Mouse (Mus musculus): ENCODE measurements around the gene Slc39a9. TPM values are rescaled to one million over a fixed set of nuclear protein-coding genes. Genes with fewer than 3 reads are reported as not detected.

The Slc39a9 gene
- polyA plus RNA-seq (2012; rRNA removed), result 45.1 and 87.2 TPM in 2 replicates

DNA sequence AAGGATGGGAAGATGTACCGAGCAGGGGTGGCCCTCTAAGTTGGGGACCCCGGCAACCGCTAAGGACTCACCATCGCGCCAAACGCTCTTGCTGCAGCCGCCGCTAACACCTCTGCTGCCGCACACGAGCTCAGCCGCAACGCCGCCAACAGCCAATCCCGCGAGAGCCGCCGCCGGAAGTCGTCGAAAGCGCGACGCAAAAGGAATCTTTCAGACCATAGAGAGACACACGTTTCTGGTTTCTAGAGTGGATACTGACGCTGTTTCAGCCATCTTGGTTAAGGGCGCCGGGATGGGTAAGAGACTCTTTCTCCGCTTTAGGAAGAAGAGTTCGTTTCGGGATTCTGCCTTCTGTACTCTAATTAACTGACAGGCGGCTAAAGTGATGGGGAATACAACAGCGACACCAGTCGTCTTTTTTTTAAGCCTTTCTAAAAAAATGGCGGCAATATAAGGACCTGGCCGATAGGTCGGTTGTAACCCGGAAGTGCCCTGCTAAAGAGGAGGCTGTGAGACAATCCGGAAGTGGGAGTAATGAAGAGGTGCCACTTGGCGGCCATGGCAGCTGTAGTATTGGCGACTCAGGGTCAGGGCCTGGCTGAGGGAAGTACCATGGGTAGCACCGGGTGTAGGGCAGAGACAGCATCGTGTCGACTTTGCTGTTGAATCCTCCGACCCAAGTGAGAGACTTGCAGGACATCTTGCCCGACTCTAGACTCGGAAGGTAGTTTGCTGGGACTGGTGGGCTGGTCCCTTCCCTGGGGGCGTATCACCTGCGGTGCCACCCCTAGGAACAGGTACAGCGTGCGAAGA is at the start of gene Slc39a9, which contains the start of gene Erh:
Gene Slc39a9, plus strand, starts transcription at position 191 of the 813 bp plus-strand sequence.
Gene Erh, minus strand, starts transcription at position 649 of the 813 bp plus-strand sequence.
- DNase-seq (ENCODE audit: low read depth, low spot score), result peak; percentile 86
- WGBS, result under 1% methylated on average over 50 of the region's 50 CpGs

DNA sequence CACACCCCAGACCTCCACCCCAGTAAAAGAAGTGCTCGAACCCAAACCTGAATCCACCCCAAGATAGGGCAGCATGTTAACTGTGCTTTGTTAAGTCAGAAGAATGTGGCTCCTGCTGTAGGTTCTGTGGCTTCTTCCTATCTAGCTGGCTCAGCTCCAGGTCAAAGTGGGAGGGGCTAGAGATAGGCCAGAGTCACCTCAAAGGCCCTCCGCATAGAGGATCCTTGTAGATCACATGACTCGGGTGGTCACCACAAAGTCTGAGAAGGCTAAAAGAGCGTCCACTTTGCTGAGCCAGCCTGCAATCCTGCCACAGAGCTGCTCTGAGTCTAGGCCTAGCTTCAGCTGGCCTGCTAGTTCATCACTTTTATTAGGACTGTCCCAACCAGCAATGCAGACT is 49.5 kb upstream of the Slc39a9 start:
- no peak for DNase-seq (ENCODE audit: low read depth, low spot score)
- 83% methylated on average over 4 of the region's 4 CpGs for WGBS

DNA sequence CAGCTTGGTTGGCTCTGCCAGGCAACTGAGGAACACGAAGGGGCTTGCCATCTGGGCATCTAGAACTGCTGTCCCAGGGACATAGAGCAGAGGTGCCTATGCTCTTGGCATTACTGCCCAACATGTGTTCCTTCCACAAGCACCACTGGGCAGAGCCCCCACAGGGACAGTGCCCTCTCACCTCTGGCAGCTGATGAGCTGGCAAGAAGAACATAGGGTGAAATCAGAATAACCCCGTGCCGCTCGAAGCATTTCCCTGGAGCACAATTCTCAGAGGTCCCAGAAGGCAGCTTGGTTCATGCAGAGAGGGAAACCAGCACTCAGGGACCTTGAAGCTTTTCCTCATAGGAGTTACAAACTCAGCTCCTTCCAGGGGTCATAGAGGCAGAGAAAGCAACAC is 48.9 kb upstream of the Slc39a9 start:
- no peak for DNase-seq (ENCODE audit: low read depth, low spot score)
- 87% methylated on average over 4 of the region's 4 CpGs for WGBS

DNA sequence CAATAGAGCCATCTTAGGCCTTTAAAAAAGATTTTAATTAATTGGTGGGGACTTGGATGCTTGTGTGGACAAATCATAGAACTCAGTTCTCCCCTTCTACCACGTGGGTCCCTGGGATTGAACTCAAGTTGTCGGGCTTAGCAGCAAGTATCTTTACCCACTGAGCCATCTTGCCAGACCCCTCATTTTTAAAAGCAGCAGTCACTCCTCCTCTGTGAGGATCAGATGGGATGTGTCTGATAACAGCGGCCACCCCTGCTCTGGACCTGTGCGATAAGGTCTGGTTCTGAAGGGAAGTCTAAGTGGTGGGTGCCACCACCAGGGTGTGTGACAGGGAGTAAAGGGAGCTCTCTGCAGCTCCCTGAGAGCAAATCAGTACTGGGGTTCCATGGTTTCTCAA is 48.1 kb upstream of the Slc39a9 start:
- no peak for DNase-seq (ENCODE audit: low read depth, low spot score)
- 93% methylated on average over 4 of the region's 4 CpGs for WGBS

DNA sequence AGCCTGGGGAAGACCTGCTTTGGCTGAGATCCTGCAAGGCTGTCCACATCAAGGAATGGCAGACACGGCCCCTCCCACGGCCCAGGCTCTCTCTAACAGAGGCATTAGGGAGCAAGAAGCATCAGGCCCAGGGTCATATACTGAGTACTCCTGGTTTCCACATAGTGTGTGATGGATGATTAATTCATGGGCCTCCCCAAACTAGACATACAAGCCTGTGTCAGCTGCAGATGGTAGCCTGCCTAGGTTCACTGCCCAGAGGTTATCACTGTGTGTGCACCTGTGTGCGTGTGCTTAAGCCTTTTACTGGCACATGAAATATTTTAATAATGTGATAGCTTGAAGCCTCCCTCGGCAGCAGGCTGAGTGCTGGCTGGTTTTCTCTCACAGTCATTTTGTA is 47.7 kb upstream of the Slc39a9 start:
- DNase-seq (ENCODE audit: low read depth, low spot score), result no peak
- 76% methylated on average over 4 of the region's 4 CpGs for WGBS

DNA sequence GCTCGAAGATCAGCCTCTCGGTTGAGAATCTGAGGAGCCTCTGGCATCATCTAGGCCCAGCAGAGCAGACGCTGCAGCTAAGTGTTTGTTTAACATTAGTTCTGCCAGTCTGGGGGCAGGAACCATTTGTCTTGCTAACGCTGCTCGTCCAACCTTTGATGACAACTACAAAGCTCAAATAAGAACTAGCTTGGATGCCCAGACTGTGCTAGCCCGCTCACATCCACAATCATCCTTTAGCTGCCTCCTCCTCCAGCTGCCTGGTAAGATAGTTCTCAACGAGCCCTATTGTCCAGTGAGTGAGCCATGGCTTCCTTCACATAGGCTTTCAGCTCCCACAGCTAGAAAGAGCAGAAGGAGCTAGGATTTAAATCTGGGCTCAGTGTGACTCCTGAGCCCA is 45.4 kb upstream of the Slc39a9 start:
- 65% methylated on average over 7 of the region's 7 CpGs for WGBS
- DNase-seq (ENCODE audit: low read depth, low spot score), result no peak

DNA sequence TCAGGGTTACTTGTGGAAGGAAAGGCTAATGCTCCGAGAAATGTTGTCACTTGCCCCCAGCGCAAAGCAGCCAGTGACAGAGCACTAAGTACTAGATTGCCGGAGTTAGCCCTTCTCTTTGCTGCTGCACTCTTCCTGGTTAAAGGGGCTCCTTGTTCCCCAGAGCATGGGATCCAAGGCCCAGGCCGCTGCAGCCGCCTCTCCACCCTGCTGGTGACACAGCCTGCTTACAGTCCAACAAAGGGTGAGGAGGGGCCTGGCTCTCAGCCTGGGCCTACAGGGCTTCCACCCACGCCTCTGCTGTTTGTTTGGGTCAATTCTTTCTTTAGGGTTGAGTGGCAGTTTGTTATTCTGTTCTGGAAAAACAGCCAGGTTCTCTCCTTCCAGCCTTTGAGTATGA is 44.9 kb upstream of the Slc39a9 start:
- 54% methylated on average over 6 of the region's 6 CpGs for WGBS
- no peak for DNase-seq (ENCODE audit: low read depth, low spot score)

DNA sequence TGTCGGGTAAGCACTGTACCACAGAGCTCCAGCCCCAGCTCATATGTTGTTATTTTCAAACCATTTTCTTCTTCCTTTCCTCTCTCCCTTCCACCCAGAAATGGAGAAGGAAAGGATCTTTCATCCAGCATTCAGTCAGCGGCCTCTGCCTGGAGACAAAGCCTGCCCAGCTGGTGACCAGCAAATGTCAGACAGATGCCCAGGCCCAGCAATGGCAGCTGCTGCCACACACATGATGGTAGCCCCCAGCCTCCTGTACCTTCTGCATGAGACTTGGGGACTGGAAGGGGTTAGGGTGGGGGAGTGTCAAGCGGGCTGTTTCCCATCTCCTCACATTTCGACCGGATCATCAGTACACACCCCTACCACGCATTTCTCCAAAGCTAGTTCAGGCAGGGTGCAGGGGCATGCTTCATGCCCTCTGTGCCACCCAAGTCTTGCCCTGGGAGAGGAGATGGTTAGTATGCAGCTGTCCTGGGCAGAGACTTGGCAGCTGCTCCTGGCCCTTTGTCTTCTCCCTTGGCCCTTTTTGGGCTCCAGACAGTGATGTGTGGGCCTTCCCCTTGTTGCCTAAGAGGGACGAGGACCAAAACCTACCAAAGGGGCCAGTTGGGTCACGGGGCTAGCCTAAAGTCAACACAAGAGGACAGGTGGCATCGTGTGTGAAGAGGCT is 42.0 kb upstream of the Slc39a9 start:
- DNase-seq (ENCODE audit: low read depth, low spot score), result no peak
- whole genome bisulfite sequencing, result 83% methylated on average over 9 of the region's 9 CpGs

DNA sequence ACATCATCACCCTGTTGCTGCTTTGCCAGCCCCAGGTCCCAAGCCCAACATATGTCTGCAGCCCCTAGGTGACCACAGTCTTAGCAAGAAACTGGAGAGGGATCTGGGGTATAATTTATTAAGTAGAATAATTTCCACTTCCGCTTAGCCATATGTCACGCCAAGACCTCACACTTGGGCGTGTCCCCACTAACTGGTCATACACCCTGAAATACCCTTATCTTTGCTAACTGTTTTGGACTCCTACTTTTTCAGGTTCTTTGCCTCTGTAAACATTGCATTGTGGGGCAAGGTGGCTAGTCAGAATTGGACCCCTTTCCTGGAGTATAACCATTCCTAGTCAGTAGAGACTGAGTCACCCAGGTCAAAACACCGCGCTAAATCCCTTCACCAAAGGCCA is 41.3 kb upstream of the Slc39a9 start:
- DNase-seq (ENCODE audit: low read depth, low spot score), result no peak
- 76% methylated on average over 5 of the region's 5 CpGs for WGBS

DNA sequence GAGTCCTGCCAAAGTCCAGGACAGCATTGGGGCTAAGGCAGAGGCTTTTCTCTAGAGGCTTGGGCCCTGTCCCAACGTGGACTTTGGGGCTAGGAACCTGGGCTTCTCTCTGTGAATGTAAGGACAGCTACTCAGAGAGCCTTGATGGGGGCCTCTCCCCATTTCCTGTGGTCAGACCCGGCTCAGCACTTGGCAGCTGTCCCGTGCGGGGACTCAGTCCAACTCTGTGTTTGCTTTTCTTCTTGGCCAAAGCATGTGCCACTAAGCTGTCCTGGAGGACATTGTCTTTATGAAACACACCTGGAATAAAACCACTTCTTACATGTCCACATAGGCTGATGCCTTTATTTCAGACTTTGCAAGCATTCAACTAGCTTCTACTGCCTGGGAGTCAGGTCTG is 40.1 kb upstream of the Slc39a9 start:
- 5% methylated on average over 4 of the region's 4 CpGs for WGBS
- DNase-seq (ENCODE audit: low read depth, low spot score), result no peak

DNA sequence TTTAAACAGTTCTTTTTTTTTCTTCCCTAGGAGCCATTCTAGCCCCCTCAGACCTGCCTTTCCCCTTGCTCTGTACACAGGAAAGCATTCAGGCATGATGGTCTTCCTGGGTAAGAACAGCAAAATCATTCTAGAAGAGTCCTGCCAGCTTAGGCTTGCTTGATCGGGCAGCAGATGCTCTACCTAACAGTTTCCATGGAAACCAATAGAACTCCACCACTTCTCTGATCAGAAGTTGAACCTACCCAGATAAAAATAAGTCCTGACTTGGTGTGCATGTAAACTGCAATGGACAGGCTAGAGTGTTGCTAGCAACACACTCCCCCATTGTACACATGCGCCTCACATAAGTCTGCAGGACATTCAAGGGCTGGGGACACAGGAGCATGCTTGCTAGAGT is 39.5 kb upstream of the Slc39a9 start:
- 94% methylated on average over 2 of the region's 2 CpGs for WGBS
- no peak for DNase-seq (ENCODE audit: low read depth, low spot score)

DNA sequence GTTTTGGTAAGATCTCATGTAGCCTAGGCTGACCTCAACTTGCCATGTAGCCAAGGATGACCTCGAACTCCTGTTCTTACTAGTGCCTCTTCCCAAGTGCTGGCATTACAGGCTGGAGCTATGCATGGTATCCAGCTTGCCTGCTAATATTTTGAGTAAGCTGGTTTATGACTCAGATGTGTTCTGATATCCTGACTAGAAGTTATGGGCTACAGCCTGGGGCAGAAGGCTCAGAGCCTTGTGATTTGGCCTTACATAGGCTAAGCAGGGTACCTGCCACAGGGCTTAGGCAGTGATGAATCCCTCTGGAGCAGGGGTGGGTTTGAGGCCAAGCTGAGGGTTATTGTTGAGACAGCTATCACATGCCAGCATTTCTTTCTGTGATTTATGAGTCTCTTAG is 35.1 kb upstream of the Slc39a9 start:
- WGBS, result 92% methylated on average over 1 of the region's 1 CpGs

DNA sequence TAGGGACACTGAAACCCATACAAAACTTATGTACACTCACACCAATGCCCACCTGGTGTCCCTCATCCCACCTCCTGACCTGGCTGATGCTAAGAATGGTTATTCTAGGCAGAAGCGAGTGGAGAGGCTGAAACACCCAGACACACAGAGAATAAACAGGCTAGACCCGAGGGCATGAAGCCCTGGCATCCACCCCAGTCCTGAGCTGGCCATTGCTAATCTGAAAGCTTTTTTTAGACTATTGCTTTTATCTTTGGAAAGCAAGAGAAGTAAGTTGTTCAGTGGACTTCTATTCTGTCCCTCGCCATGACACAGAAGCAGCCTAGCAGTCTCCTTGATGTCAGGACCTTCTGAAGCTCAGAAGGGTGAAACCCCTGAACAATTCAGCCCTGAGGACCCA is 33.8 kb upstream of the Slc39a9 start:
- WGBS, result 76% methylated on average over 3 of the region's 3 CpGs
- no peak for DNase-seq (ENCODE audit: low read depth, low spot score)

More for the DNA sequence above, 35.1 kb upstream of the Slc39a9 start:
- DNase-seq (ENCODE audit: low read depth, low spot score), result no peak

DNA sequence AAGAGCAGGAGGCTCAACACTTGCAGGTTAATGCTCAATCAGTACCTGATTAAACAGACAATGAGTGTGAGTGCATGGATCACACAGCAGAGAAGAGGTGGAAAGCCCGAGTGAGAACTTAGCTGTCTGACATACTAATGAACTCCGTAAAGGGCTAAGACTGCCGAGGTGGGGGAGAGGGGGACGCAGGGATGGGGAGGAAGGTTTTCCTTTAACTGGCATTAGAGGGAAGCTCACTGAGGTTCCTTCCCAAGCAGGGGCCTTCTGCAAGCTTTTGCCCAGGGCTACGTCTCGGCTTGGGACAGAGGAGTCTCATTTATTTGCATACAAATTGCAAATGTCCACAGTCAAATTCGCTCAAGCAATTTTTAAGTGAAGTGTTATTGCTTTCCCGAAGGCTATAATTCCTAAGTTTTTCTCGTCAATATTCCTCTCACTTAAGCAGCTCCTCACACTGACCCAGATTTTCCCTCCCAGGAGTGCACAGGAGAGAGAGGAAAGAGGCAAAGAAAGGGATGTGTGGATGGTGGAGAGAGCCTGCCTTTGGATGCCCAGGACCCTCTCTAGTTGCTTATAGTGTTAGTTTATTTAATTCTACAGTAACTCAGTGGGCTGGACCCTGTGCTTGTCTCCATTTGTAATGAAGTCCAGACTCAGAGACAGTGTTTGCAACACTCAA is 31.4 kb upstream of the Slc39a9 start:
- no peak for DNase-seq (ENCODE audit: low read depth, low spot score)
- 47% methylated on average over 9 of the region's 9 CpGs for WGBS

DNA sequence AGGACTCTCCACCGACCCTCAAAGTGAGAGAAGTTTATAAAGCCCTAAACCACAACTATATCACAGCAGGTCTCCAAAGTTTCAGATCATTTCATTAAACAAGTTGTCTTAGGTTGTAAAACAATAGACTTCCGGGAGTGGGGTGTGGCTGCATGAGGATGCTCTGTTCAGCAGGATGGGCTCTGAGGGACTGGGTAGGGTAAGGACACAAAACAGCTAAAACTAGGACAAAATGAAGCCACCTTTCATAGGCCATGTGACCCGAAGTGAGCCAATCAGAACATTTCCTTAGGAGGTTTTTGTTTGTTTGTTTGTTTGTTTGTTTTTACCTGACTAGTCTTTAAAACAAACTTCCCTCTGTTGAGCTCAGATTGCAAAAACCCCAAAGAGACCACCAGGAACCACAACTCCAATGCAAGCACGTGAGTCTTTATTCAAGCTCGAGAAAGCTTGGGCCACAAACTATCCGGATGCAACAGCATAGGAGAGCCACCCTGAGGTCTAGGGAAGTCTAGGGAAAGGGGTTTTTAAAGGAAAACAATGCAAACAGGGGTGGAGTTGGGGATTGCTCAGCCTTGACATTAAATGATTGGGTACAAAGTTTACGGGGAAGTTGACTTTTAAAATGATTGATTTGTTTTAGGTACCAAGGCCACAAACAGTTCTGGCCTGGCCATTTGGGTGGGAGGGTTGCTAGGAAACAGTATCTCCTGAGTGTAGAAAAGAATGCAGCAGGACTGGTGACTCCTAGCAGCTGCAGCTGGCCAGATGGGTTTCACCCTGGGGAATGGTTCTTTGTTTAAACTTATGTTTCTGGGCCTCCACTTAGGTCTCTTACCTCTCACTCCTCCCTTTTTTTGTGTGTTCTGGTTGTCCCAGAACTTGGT is 28.1 kb upstream of the Slc39a9 start:
- DNase-seq (ENCODE audit: low read depth, low spot score), result no peak
- 29% methylated on average over 7 of the region's 7 CpGs for WGBS

DNA sequence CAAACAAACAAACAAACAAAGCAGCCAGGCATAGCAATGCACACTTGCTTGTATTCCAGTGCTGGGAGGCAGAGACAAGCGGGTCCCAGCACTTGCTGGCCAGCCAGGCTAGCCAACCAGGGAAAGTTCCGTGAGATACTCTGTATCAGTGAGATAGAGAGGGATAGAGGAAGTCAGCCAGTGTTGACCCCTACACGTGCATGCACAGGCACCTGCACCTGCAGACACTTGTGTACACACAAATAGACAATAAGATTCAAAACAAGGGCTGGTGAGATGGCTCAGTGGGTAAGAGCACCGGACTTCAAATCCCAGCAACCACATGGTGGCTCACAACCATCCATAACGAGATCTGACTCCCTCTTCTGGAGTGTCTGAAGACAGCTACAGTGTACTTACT is 23.2 kb upstream of the Slc39a9 start:
- whole genome bisulfite sequencing, result 68% methylated on average over 5 of the region's 5 CpGs
- DNase-seq (ENCODE audit: low read depth, low spot score), result no peak

DNA sequence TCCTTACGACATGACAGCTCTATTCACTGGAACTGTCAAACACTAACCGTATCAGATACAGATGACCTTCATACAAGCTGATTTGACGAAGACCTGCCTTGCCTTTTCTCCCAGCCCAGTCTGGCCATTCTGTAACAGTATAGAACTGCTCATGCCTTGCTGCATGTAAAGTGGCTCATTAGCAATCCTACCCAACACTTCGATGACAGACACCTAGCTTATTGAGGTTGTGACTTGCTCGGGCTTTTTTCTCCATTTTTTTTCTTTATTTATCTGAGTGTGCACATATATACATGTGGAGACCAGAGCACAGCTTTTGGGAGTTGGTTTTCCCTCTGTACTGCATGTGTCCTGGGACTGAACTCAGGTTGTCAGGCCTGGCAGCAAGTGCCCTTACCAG is 11.9 kb upstream of the Slc39a9 start:
- 86% methylated on average over 5 of the region's 5 CpGs for WGBS
- no peak for DNase-seq (ENCODE audit: low read depth, low spot score)

DNA sequence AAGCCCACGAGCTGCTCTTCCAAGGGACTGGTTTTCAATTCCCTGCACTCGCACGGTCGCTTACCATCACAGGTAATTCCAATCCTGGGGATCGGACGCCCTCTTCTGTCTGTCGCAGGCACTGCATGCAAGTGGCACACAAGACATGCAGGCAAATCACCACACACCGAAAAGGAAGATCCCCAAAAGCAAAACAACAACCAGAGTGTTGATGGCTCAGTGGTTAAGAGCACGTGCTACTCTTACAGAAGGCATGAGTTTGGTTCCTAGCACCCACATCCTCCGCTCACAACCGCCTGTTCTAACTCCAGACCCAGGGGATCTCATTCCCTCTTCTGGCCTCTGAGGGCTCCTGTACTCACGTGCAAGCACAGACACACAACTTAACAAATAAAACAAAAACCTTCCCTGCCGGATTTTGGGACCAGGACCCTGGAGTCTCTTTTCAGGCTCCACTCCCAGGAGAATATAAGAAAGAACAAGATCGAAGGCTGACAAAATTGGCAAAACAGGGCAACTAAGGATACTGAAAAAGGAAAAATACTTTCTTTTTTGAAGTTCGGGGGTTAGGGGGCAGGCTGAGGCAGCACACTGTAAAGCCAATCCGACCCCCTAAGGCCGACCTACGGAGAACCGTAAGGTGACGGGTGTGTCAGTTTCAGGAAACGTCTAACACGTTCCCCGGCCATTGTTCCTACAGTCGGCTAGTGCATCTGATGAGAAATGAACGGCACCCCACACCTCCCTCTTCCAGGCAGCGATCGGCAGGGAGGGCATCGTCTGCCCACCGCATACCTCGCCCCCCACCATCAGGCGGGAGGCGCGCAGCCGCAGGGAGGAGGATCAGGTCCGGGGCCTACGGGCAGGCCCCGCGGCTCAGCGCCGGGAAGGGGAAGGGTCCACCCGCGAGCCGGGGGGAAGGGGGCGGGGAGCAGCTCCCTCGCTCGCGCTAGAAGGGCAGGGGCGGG is 674 bp upstream of the Slc39a9 start:
- WGBS, result 1% methylated on average over 48 of the region's 48 CpGs
- DNase-seq (ENCODE audit: low read depth, low spot score), result no peak

DNA sequence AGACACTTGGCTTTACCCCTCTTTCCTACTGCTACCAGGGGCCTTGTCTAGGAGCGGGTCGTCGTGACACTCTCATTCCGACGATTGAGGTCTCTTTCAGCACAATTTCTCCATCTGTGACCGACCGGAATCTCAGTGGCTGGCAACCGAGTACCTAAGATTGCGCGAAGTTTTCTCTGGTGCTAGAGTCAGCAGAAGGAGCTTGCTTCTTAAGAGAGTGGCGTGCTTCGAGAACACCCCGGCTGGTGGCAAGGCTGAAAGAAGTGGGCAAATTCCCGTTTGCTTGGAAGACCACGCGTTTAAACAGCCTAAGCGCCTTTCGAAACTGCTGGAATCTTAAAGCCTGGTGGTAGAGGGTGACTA is 804 bp downstream of the Slc39a9 start:
- no peak for DNase-seq (ENCODE audit: low read depth, low spot score)
- WGBS, result 2% methylated on average over 18 of the region's 18 CpGs
